Mouse (Mus musculus) bone marrow macrophage, adult 2 months (primary cell): ENCODE data around the gene Rbms3.

Experiments used
- CTCF ChIP-seq: IDR thresholded peaks from 2 replicates; pipeline ENCODE4 v1.5.1; 2012; ENCODE audit warnings: low read depth, mild to moderate bottlenecking, low read length, moderate library complexity
- POLR2A ChIP-seq: IDR thresholded peaks from 2 replicates; pipeline ENCODE4 v1.6.1; 2012; ENCODE audit warnings: mild to moderate bottlenecking, low read depth, low read length, borderline replicate concordance

DNA sequence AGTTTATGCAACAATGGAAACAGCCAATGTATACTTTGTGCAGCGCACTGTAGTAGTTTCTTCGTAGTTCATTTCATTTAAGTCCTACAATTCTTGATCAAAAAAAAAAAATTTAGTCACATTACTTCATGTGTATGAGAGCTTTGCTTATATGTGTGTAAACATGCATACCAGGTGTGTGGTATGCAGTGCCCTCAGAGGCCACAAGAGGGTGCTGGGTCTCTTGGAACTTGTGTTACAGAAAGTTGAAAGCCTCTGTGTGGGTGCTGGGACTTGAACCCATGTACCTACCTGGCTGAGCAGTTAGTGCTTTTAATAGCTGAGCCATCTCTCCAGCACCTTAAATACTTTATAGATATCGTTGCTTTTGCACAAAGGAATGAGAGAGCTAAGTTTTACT lies 655.6 kb downstream of the Rbms3 start:
- TF ChIP-seq POLR2A (no peak), CTCF (no peak)
